Mouse (Mus musculus): ENCODE measurements around the gene F9. TPM values are rescaled to one million over a fixed set of nuclear protein-coding genes. Genes with fewer than 3 reads are reported as not detected.

Gene F9
- polyA plus RNA-seq (2014; fragmentation: Illumina TruSeq; extraction: RNeasy Lipid Tissue Mini Kit (QIAGEN cat#74804); ENCODE audit: low read depth, low replicate concordance), result 0.16 TPM

GRCm38 (mm10) chrX:59999221-60000083, at the start of gene F9:
F9 (plus strand) TSS chrX:59999464.

Other genes starting within 250 kb of the F9 start
- gene Mcf2, start 179.6 kb downstream of the F9 start, polyA plus RNA-seq (2014; fragmentation: Illumina TruSeq; extraction: RNeasy Lipid Tissue Mini Kit (QIAGEN cat#74804); ENCODE audit: low read depth, low replicate concordance), result not detected